Mouse (Mus musculus): Measurements from ENCODE around the gene Tbx6.
"Not testable (repeated sequence)": the region's sequence is repeated elsewhere in the genome, so short reads cannot be mapped to it uniquely, and the experiment has no call there.

The Tbx6 gene

GRCm38 (mm10) chr7:126767001-126767400 lies 14.3 kb upstream of the Tbx6 start:
- no peak for DNase-seq (ENCODE audit: low read depth)

DNA sequence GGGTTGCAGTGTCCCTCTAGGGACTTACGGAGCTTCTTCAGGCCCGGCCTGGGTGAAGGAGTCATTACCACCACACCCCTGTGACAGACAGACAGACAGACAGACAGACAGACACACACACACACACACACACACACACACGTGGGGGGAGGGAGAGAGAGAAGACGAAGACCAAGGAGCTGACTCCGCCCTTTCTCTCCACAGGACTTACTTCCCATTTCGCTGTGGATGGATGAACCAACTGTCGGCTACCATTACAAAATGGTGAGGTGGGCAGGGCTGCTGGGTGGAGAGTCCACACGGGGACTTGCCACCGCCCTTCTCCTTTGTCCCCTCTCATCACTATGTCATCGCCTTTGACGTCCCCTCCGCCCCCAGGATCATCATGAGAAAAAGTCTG lies 10.5 kb upstream of the Tbx6 start:
- DNase-seq (ENCODE audit: low read depth) = no peak

DNA sequence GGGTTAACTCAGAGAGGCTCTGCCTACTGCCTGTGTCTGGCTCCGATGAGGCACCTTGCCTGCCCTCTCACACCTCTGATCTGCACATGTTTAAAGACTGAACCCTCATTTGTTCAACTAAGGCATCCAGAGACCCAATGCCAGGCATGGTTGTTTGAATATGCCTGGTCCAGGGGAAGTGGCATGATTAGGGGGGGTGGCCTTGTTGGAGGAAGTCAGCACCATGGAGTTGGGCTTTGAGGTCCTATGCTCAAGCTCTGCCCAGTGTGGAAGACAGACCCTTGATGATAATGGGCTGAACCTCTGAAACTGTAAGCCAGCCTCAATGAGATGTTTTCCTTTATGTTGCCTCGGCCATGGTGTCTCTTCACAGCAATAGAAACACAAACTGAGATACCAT lies 7.9 kb upstream of the Tbx6 start:
- no peak for DNase-seq (ENCODE audit: low read depth)

GRCm38 (mm10) chr7:126774463-126774862 lies 6.8 kb upstream of the Tbx6 start:
- no peak for DNase-seq (ENCODE audit: low read depth)

GRCm38 (mm10) chr7:126775185-126775977 lies 5.9 kb upstream of the Tbx6 start:
- no peak for DNase-seq (ENCODE audit: low read depth)

DNA sequence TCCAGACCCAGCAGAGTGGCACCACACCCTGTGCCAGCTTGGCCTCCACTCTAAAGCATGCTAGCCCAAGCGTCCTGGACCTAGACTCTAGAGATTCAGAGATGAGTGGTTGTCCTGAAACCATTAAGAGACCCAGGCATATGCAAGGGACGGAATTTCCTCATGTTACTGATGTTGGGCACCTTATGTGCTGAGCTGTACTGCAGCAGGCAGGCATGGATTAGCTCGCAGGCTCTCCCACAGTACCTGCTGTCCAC lies 5.4 kb upstream of the Tbx6 start:
- DNase-seq (ENCODE audit: low read depth) = no peak

GRCm38 (mm10) chr7:126776598-126777057 lies 4.7 kb upstream of the Tbx6 start, which contains the start of gene Ypel3:
Ypel3 (plus strand) TSS chr7:126776955.
- DNase-seq (ENCODE audit: low read depth) = peak; percentile 93

GRCm38 (mm10) chr7:126777476-126777875 lies 3.8 kb upstream of the Tbx6 start:
- DNase-seq (ENCODE audit: low read depth) = peak; percentile 30

GRCm38 (mm10) chr7:126778147-126778546 lies 3.1 kb upstream of the Tbx6 start:
- no peak for DNase-seq (ENCODE audit: low read depth)

DNA sequence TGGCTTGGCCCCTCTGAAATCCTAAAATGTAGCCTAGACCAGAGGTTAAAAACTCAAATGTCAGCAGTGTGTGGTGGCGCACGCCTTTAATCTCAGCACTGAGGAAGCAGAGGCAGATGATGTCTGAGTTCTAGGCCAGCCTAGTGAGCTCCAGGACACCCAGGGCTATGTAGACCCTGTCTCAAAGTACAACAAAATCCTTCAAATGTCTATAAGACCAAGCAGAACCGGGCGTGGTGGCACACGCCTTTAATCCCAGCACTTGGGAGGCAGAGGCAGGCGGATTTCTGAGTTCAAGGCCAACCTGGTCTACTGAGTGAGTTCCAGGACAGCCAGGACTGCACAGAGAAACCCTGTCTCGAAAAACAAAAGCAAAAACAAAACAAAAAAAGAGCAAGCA lies 2.2 kb upstream of the Tbx6 start:
- not testable (repeated sequence) for DNase-seq (ENCODE audit: low read depth)

GRCm38 (mm10) chr7:126779983-126780970 lies 1.0 kb upstream of the Tbx6 start:
- peak; percentile 82 for DNase-seq (ENCODE audit: low read depth)

GRCm38 (mm10) chr7:126781661-126782370 lies 533 bp downstream of the Tbx6 start:
- DNase-seq (ENCODE audit: low read depth) = no peak

GRCm38 (mm10) chr7:126782693-126783092 lies 1.4 kb downstream of the Tbx6 start:
- no peak for DNase-seq (ENCODE audit: low read depth)

GRCm38 (mm10) chr7:126784469-126784868 lies 3.2 kb downstream of the Tbx6 start:
- no peak for DNase-seq (ENCODE audit: low read depth)

- no peak for DNase-seq (ENCODE audit: low read depth)
Measured at GRCm38 (mm10) chr7:126785056-126785455, 3.8 kb downstream of the Tbx6 start.

DNA sequence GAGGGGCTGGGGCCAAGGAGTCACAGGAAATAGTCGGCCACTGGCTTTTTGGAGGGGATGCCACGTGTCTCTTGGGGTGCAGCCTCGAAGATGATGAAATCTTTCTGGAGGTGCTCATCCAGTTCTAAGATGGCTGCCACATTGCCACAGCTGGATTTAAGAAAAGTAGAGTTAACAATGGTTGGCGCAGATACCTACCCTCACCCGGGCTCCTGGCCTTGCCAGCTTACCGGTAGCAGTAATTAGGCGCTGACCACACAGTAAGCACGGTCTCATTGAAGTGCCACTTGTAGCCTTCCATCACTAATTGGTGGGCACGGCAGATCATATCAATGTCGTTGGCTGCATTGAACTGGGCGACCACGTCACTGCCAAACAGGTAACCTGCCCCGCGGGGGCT lies 4.9 kb downstream of the Tbx6 start:
- no peak for DNase-seq (ENCODE audit: low read depth)

DNA sequence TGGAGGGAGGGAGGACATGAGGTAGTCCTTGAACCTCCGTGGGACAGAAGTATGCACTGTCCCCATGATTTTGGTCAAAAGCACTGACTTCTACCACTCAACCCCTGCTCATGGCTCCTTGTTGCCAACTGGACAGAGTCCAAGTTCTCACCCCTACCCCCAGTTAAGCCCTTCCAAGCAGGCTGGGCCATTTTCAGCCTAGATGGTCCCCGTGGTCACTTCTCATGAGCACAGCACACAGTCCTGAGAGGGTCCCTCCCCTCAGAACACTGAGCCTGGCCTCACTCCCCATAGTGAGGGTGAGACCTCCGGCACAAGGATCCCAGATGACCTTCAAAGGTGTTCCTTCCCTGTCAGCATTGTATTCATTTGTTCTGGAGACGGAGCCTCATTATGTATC lies 7.9 kb downstream of the Tbx6 start:
- DNase-seq (ENCODE audit: low read depth) = no peak

DNA sequence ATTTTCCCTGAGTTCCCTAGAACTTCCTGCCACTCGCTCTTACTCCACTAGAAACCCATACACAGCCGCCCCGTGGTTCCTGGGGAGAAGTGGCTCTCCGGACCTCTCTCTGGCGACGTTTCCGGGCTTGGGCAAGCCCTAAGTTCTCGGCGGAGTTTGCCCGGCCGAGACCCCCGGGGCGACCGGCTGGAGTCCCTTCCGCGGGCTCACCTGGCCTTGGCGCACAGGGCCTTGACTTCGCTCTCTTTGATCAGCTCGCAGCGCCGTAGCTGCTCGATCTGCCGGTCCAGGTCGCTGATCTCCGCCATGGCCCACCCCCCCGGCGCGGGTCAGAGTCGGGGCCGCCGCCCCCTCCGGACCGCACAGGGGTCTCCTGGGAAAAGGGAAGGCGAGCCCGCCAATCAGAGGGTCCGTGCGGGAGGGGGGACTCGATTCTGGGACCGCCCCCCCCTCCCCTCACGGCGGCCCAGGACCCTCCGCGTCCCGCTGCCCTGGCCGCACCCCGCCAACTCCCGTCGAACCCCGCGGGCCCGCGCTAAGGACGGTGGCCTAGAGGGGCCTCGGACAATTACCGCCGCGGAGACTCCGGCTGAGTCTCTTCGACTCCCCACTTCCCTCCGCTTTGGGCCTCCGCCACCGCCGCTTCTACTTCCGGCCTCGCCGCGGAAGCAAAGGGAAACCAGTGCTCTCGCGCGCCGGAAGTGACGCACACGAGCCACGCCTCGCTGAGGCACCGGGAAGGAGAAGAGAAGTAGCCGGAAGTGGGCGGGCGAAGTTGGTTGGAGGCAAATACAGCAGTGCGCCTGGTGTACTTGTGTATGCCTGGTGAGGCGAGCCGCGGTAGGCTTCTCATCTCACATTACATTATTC lies 10.8 kb downstream of the Tbx6 start, which contains the start of gene Ppp4c:
Gene Ppp4c (minus strand): TSS at position 646 of the 870 bp plus-strand sequence.
- DNase-seq (ENCODE audit: low read depth) = peak; percentile 97

GRCm38 (mm10) chr7:126792721-126793443 lies 11.6 kb downstream of the Tbx6 start:
- no peak for DNase-seq (ENCODE audit: low read depth)

- no peak for DNase-seq (ENCODE audit: low read depth)
Measured at GRCm38 (mm10) chr7:126793456-126794270, 12.4 kb downstream of the Tbx6 start.
